Mouse (Mus musculus) liver, adult 2 months (tissue): ENCODE data around the gene C3.

Experiments
- CTCF ChIP-seq: fragments of 200-500 bp; IDR thresholded peaks from 2 replicates; pipeline ENCODE4 v1.5.1; 2011; ENCODE audit warnings: low read depth, low read length, control low read depth
- POLR2A ChIP-seq: fragments of 200-500 bp; IDR thresholded peaks from 2 replicates; pipeline ENCODE4 v1.6.1; 2011; ENCODE audit warnings: low read length, control low read depth; ENCODE audit not compliant: insufficient read depth; ENCODE audit errors: extremely low read depth

- TF ChIP-seq POLR2A = no peak
- TF ChIP-seq CTCF = no peak
Observed at GRCm38 (mm10) chr17:57273846-57274245, 45.9 kb upstream of the C3 start.
